Mouse (Mus musculus) cerebellum, adult (tissue): ENCODE measurements around the gene Gse1.

Source experiments
- ATAC-seq: cut with Nextera tagmentation; 2 replicates; pipeline ENCODE4 v1.9.2; 2017; ENCODE audit warnings: mild to moderate bottlenecking, moderate library complexity, mixed read lengths; ENCODE audit not compliant: insufficient number of reproducible peaks, low FRiP score, low TSS enrichment

The Gse1 gene

GRCm38 (mm10) chr8:120412911-120413625 is 184.8 kb downstream of the Gse1 start:
- ATAC-seq, result no peak

- no peak for ATAC-seq
Observed at GRCm38 (mm10) chr8:120413626-120413988, 185.4 kb downstream of the Gse1 start.

GRCm38 (mm10) chr8:120414216-120414615 is 186.0 kb downstream of the Gse1 start:
- no peak for ATAC-seq

GRCm38 (mm10) chr8:120415474-120415873 is 187.2 kb downstream of the Gse1 start:
- no peak for ATAC-seq

- no peak for ATAC-seq
Observed at GRCm38 (mm10) chr8:120416173-120416521, 187.9 kb downstream of the Gse1 start.

GRCm38 (mm10) chr8:120416522-120417394 is 188.5 kb downstream of the Gse1 start:
- no peak for ATAC-seq

- ATAC-seq, result no peak
Observed at GRCm38 (mm10) chr8:120418188-120418587, 189.9 kb downstream of the Gse1 start.

- ATAC-seq, result no peak
Observed at GRCm38 (mm10) chr8:120419675-120420074, 191.4 kb downstream of the Gse1 start.

GRCm38 (mm10) chr8:120420226-120420625 is 192.0 kb downstream of the Gse1 start:
- ATAC-seq, result no peak

- no peak for ATAC-seq
Observed at GRCm38 (mm10) chr8:120421638-120422037, 193.4 kb downstream of the Gse1 start.

GRCm38 (mm10) chr8:120422236-120422635 is 194.0 kb downstream of the Gse1 start:
- no peak for ATAC-seq

GRCm38 (mm10) chr8:120423576-120423975 is 195.3 kb downstream of the Gse1 start:
- no peak for ATAC-seq

GRCm38 (mm10) chr8:120424829-120425198 is 196.6 kb downstream of the Gse1 start:
- ATAC-seq, result no peak

GRCm38 (mm10) chr8:120425199-120425941 is 197.1 kb downstream of the Gse1 start:
- ATAC-seq, result no peak

- ATAC-seq, result no peak
Observed at GRCm38 (mm10) chr8:120426105-120426504, 197.8 kb downstream of the Gse1 start.

- ATAC-seq, result no peak
Observed at GRCm38 (mm10) chr8:120426622-120427385, 198.5 kb downstream of the Gse1 start.

GRCm38 (mm10) chr8:120428492-120428891 is 200.2 kb downstream of the Gse1 start:
- ATAC-seq, result no peak

- no peak for ATAC-seq
Observed at GRCm38 (mm10) chr8:120429116-120429515, 200.9 kb downstream of the Gse1 start.

GRCm38 (mm10) chr8:120431042-120431441 is 202.8 kb downstream of the Gse1 start:
- ATAC-seq, result no peak

- ATAC-seq, result no peak
Observed at GRCm38 (mm10) chr8:120432438-120432837, 204.2 kb downstream of the Gse1 start.
